Mouse (Mus musculus) stomach, postnatal 0 days (tissue): ENCODE results near the gene Rab1b.

Source experiments
- CTCF ChIP-seq: IDR thresholded peaks from 2 replicates; pipeline ENCODE4 v1.5.1; 2016; ENCODE audit warnings: antibody characterized with exemption, low read depth, mild to moderate bottlenecking, moderate library complexity
- EP300 ChIP-seq: optimal IDR thresholded peaks from 2 replicates; pipeline ENCODE3; 2016; ENCODE audit warnings: antibody characterized with exemption

DNA sequence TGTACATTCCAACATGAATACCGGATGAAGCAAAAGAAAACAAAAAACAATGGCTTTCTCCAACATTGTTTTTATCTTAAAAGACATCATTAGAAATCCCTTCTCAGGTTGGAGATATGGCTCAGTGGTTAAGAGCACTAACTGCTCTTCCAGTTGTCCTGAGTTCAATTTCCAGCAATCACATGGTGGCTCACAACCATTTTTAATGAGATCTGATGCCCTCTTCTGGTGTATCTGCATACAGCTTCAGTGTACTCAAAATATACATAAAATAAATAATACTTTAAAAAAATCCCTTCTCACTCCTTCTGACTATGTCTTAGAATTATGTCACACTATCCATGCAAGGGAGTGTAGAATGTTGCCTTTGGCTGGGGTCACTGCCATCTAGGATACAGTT lies 27.6 kb downstream of the Rab1b start:
- TF ChIP-seq EP300 (no peak), CTCF (peak; percentile 46)
